8 mouse cellular contexts compared by ENCODE assay signal in the genomic region with DNA sequence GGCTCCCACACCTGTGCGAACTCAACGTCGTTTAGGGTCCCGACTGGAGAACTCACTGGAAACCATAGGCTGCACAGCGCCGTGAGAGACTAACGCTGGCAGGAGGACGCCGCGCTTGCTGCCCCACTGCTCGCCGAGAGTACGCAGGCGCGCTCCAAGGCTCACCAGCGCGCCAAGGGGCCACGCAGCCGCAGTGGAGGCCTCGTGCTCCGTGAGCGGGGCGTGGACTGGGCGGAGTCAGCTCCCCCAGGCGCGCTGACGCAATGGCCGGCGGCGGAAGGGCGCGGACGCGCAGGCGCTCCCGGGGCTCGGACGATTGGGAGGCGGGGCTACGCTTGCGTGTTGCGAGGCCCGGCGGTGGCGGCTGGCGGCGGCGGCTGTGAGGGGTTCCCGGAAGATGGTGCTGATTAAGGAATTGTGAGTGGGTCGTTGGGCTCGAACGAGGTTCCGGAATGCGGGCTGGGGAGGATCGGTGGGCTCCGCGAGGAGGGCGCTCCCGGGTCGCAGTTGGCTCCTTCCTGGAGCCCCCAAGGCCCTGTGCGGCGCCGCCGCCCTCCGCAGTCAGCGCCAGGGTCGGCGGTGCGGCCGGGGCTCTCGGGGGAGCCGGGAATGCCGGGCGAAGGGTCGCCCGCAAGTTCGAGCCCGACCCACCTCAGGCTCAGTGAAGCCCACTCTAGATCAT. TPM values are rescaled to one million over a fixed set of nuclear protein-coding genes. Genes with fewer than 3 reads are reported as not detected.
A peak's percentile ranks its signal among the peaks of the same experiment; 100 is the strongest.
DNase-seq lines count a peak whose midpoint lies in the region; ATAC-seq and TF ChIP-seq lines count a peak whose summit lies in the region.

Pitpnb (plus strand) TSS at position 347 of the 682 bp plus-strand sequence.

- peaks cover 6 to 29% of the 10 kb centered on the region in 2 experiments for H3K36me3 ChIP-seq in MEL (ENCODE audit: control insufficient read depth in 1 of 2, insufficient read depth in 2 of 2, low read length in 2 of 2)
- peaks cover 8% of the 10 kb centered on the region for H3K36me3 ChIP-seq in lung, embryonic 16.5 days (ENCODE audit: control insufficient read depth, insufficient read depth, low read length)

- peak within 1 kb of the TSS; percentile 97 for H3K9ac ChIP-seq in MEL (ENCODE audit: control insufficient read depth, low read depth, low read length, poor library complexity, severe bottlenecking)
- peak within 1 kb of the TSS; percentile 97 for H3K9ac ChIP-seq in lung, embryonic 16.5 days (ENCODE audit: low read length)

- H3K79me2 ChIP-seq in MEL (ENCODE audit: control insufficient read depth, insufficient read depth, low read length, poor library complexity): peaks cover 51% of the 10 kb centered on the region

- peak within 1 kb of the TSS; percentile 77 for H3K4me2 ChIP-seq in lung, embryonic 16.5 days (ENCODE audit: low read depth, low read length)

- no peak for TF ChIP-seq EP300 in MEL (IDR thresholded peaks at IDR 0.05; ENCODE audit: low read depth in 1 of 2, low read length in 2 of 2)

- under 1% methylated on average over 76 of the region's 78 CpGs for WGBS in cerebellum, adult 2 months
- WGBS in lung, embryonic 16.5 days: 0% methylated on average over 75 of the region's 78 CpGs

- peak; percentile 95 for DNase-seq in MEL (ENCODE audit: low read depth, low spot score)
- peak; percentile 98 to 99 for DNase-seq in cerebellum, adult 2 months
- peak; percentile 97 for DNase-seq in forelimb bud, embryonic 11.5 days (ENCODE audit: low read depth, low spot score)
- DNase-seq in layer of hippocampus, adult 9-10 months (ENCODE audit: low spot score): peak; percentile 85
- DNase-seq in ovary, postnatal 10 days (ENCODE audit: low spot score): peak; percentile 96
- DNase-seq in thymus, postnatal 10 days (ENCODE audit: low spot score in 2 of 2): peak; percentile 96 to 99

- H3K4me3 ChIP-seq in MEL (ENCODE audit: control insufficient read depth in 1 of 2, insufficient read depth in 1 of 2, low read depth in 2 of 2, low read length in 2 of 2): peak within 1 kb of the TSS; percentile 68 to 90
- H3K4me3 ChIP-seq in cerebellum, adult 2 months (replicated peaks; ENCODE audit: insufficient read depth, low read depth, low read length): peak within 1 kb of the TSS; percentile 74
- peak within 1 kb of the TSS; percentile 88 for H3K4me3 ChIP-seq in lung, embryonic 16.5 days (ENCODE audit: low read length)

- no peaks in the 10 kb centered on the region for H3K27me3 ChIP-seq in MEL (ENCODE audit: control insufficient read depth in 1 of 2, insufficient read depth in 2 of 2, low read length in 2 of 2)
- H3K27me3 ChIP-seq in cerebellum, adult 2 months (ENCODE audit: control insufficient read depth, insufficient read depth, low read length): no peaks in the 10 kb centered on the region
- H3K27me3 ChIP-seq in lung, embryonic 16.5 days (ENCODE audit: control insufficient read depth, insufficient read depth, low read depth, low read length): no peaks in the 10 kb centered on the region

- peak within 1 kb of the TSS; percentile 89 for H3K27ac ChIP-seq in MEL (ENCODE audit: control insufficient read depth, low read depth, low read length)
- peak within 1 kb of the TSS; percentile 55 for H3K27ac ChIP-seq in cerebellum, adult 2 months (ENCODE audit: insufficient read depth, low read length)
- H3K27ac ChIP-seq in lung, embryonic 16.5 days (ENCODE audit: low read length): peak within 1 kb of the TSS; percentile 79

- peak; percentile 96 to 99 for TF ChIP-seq POLR2A in MEL (IDR thresholded peaks at IDR 0.05; ENCODE audit: control insufficient read depth in 1 of 2, insufficient read depth in 1 of 2, low read depth in 1 of 2, low read length in 2 of 2, poor library complexity in 1 of 2)
- peak; percentile 99 for TF ChIP-seq POLR2A in cerebellum, adult 2 months (IDR thresholded peaks at IDR 0.05; ENCODE audit: borderline replicate concordance, insufficient read depth, low read length)

- no peak for TF ChIP-seq RAD21 in MEL (IDR thresholded peaks at IDR 0.05; ENCODE audit: low read depth, low read length)

- peak; percentile 89 to 92 for ATAC-seq in hematopoietic stem cell, adult 5-6 weeks (replicated peaks in 1 of 2; ENCODE audit: insufficient read depth in 1 of 2, low FRiP score in 2 of 2, low TSS enrichment in 1 of 2, low read depth in 1 of 2, poor library complexity in 2 of 2, severe bottlenecking in 2 of 2)
- ATAC-seq in lung, embryonic 16.5 days (ENCODE audit: low read depth): peak; percentile 99

- H3K9me3 ChIP-seq in MEL (replicated peaks; ENCODE audit: insufficient read depth, low read length): no peaks in the 10 kb centered on the region
- 0 out of 2 replicates have a peak, but pooled peaks cover 2% of the 10 kb centered on the region for H3K9me3 ChIP-seq in lung, embryonic 16.5 days (ENCODE audit: control insufficient read depth, low read length)

- no peak for TF ChIP-seq CTCF in MEL (IDR thresholded peaks at IDR 0.05 in 2 of 3, conservative IDR thresholded peaks at IDR 0.05 in 1 of 3; ENCODE audit: control insufficient read depth in 1 of 3, insufficient read depth in 1 of 3, low read depth in 2 of 3, low read length in 3 of 3, poor library complexity in 1 of 3, severe bottlenecking in 1 of 3)
- TF ChIP-seq CTCF in cerebellum, adult 2 months (IDR thresholded peaks at IDR 0.05; ENCODE audit: borderline replicate concordance, insufficient read depth, low read depth, low read length): no peak

- H3K4me1 ChIP-seq in MEL (ENCODE audit: control insufficient read depth in 1 of 2, insufficient read depth in 2 of 2, low read length in 2 of 2): peaks cover 12 to 27% of the 10 kb centered on the region in 2 experiments; a peak in 3 of 4 replicates
- peaks cover 4% of the 10 kb centered on the region; the same call in 1 of the 2 replicates for H3K4me1 ChIP-seq in cerebellum, adult 2 months (ENCODE audit: control insufficient read depth, insufficient read depth, low read length)
- H3K4me1 ChIP-seq in lung, embryonic 16.5 days (replicated peaks; ENCODE audit: control insufficient read depth, insufficient read depth, low read length): peaks cover 13% of the 10 kb centered on the region

TF ChIP-seq in MEL, 35 proteins besides CTCF, POLR2A, EP300 and RAD21:
- TF ChIP-seq ZC3H11A (IDR thresholded peaks at IDR 0.05; ENCODE audit: low read depth, low read length) (no peak), HCFC1 (IDR thresholded peaks at IDR 0.05; ENCODE audit: low read depth, low read length) (peak; percentile 78), BHLHE40 (IDR thresholded peaks at IDR 0.05; ENCODE audit: borderline replicate concordance, low read depth, low read length) (no peak), UBTF (IDR thresholded peaks at IDR 0.05; ENCODE audit: borderline replicate concordance, insufficient read depth, low read depth, low read length) (no peak), SIN3A (IDR thresholded peaks at IDR 0.05; ENCODE audit: low read length) (0 out of 2 replicates have a peak, but pooled peaks have one; percentile 80), ZKSCAN1 (IDR thresholded peaks at IDR 0.05; ENCODE audit: low read depth, low read length) (no peak), E2F4 (IDR thresholded peaks at IDR 0.05; ENCODE audit: borderline replicate concordance, low read depth, low read length) (peak; percentile 87; the same call in 1 of the 2 replicates), MAX (IDR thresholded peaks at IDR 0.05; ENCODE audit: low read length) (peak; percentile 32), TAL1 (IDR thresholded peaks at IDR 0.05; ENCODE audit: low read length) (no peak), MXI1 (IDR thresholded peaks at IDR 0.05; ENCODE audit: low read depth, low read length) (peak; percentile 68; the same call in 1 of the 2 replicates), NELFE (IDR thresholded peaks at IDR 0.05; ENCODE audit: low read depth, low read length) (peak; percentile 97), ELF1 (IDR thresholded peaks at IDR 0.05; ENCODE audit: low read depth, low read length) (peak; percentile 56; the same call in 1 of the 2 replicates), ZMIZ1 (IDR thresholded peaks at IDR 0.05; ENCODE audit: low read depth, low read length) (peak; percentile 95), MYC (IDR thresholded peaks at IDR 0.05; ENCODE audit: low read depth, low read length) (peak; percentile 36; the same call in 1 of the 2 replicates), NRF1 (IDR thresholded peaks at IDR 0.05; ENCODE audit: insufficient read depth, low read depth, low read length, poor library complexity, severe bottlenecking) (peak; percentile 98), POLR2AphosphoS2 (IDR thresholded peaks at IDR 0.05; ENCODE audit: low read length) (peak; percentile 97), TBP (IDR thresholded peaks at IDR 0.05; ENCODE audit: low read depth, low read length) (peak; percentile 51; the same call in 1 of the 2 replicates)

RNA-seq across cellular contexts. Expression of gene Pitpnb, which starts in this region (rescaled TPM):
- 21.8 and 22.8 TPM in 2 replicates for total RNA-seq in MEL (2012; rRNA removed)
- polyA plus RNA-seq in MEL (2012; ENCODE audit: insufficient read depth in 1 of 2, insufficient read length in 2 of 2, low read depth in 1 of 2, low replicate concordance in 2 of 2, missing spikeins in 1 of 2): 100 to 1,000 TPM in 1 of 2 experiments, 10 to 100 TPM in 1; 88.5 to 111 TPM
- 70.4 and 71.6 TPM in 2 replicates for polyA plus RNA-seq in cerebellum, adult 2 months (2012; rRNA removed)
- 18.9 and 27.7 TPM in 2 replicates for total RNA-seq in hematopoietic stem cell, adult 5-6 weeks (2017)
- 102 and 104 TPM in 2 replicates for polyA plus RNA-seq in lung, embryonic 16.5 days (2015; fragmentation: Nextera tagmentation; extraction: Ambion mirVana)

Comparison
In these comparisons a context has a peak if more than half of its experiments do, and no peak if none do; other contexts are left out.
1. Peak in every context shown above with its lines: DNase-seq, ATAC-seq, H3K4me3 ChIP-seq and H3K27ac ChIP-seq.